Mouse (Mus musculus) erythroblast, embryonic 14.5 days (primary cell): ENCODE results near the gene Lrrc32.

Experiments used
- GATA1 ChIP-seq: IDR thresholded peaks from 2 replicates; pipeline ENCODE4 v1.6.1; 2012; ENCODE audit warnings: low read length, inconsistent platforms, mixed read lengths
- TAL1 ChIP-seq: IDR thresholded peaks from 3 replicates; pipeline ENCODE4 v1.6.1; 2012; ENCODE audit warnings: low read length, inconsistent platforms, mixed read lengths

GRCm38 (mm10) chr7:98490328-98490727, 1.2 kb downstream of the Lrrc32 start:
- TF ChIP-seq TAL1 = no peak
- TF ChIP-seq GATA1 = no peak
